Mouse (Mus musculus): ENCODE measurements at regions not wholly inside any gene's neighbourhood (a gene's known extent, or its start where the extent isn't known, plus 50 kb on each side); places are given as distances from the start of the nearest gene placed in this dataset.

DNA sequence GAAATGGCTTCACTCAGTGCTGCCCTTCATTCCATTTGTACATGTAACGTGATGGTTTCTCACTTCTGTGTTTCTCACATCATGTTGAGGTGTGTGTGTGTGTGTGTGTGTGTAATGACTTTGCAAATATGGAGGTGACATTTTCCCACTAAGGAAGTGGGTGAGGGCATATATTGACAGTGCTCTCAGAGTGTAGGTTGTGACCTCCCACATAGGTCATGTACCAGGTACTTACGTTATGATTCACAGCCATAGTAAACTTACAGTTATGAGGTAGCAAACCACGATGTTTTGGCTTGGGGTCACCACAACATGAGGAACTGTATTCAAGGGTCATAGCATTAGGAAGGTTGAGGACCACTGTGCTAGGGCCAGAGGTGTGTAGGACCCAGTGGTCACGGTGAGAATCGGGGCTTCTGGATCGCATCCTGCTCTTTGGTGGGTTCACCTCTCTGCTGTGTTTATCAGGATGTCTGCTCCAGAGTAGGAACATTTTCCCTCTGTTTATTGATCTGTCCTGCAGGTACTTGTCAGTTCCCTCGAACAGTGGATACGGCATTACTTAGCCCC is 238.7 kb upstream of the Cxcr4 start:
- DNase-seq (no peak), ATAC-seq (no peak)
- H3K4me3 ChIP-seq (ENCODE audit: low read depth, low read length), result no peak overlapping the region
- H3K4me2 ChIP-seq (ENCODE audit: low read depth), result no peak overlapping the region
- H3K27me3 ChIP-seq (ENCODE audit: insufficient read depth, low read length), result no peaks in the 10 kb centered on the region
- no peaks in the 10 kb centered on the region for H3K36me3 ChIP-seq (ENCODE audit: insufficient read depth)
- TF ChIP-seq CTCF (IDR thresholded peaks at IDR 0.05; ENCODE audit: low read depth), result no peak
- H3K9me3 ChIP-seq (ENCODE audit: low read length), result no peaks in the 10 kb centered on the region
- H3K27ac ChIP-seq (ENCODE audit: low read depth, low read length), result no peak overlapping the region
- 94% methylated on average over 8 of the region's 8 CpGs for WGBS
- no peaks in the 10 kb centered on the region for H3K4me1 ChIP-seq (ENCODE audit: insufficient read depth)
- H3K9ac ChIP-seq, result no peak overlapping the region

DNA sequence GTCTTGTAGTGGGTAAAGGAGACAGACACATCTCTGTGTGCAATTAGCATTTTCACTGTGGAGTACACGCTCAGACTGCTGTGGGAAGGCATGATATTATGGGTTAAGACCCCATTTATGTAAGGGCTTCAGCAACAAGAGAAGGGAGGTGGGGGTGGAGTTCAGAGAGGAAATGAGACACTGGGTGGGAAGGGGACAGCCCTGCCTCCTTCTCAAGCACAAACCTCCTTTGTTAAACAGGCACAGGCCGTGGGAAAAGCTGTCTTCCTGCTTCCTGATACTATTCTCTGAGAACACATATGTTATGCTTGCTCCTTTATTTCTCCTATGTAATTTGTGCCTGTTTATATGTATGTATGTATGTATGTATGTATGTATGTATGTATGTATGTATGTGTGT is 237.4 kb upstream of the Cxcr4 start:
- WGBS, result 30% methylated on average over 2 of the region's 2 CpGs
- DNase-seq (no peak), ATAC-seq (no peak)
- no peak for TF ChIP-seq CTCF (IDR thresholded peaks at IDR 0.05; ENCODE audit: low read depth)
- H3K27me3 ChIP-seq (ENCODE audit: insufficient read depth, low read length), result no peaks in the 10 kb centered on the region
- no peak overlapping the region for H3K9ac ChIP-seq
- no peaks in the 10 kb centered on the region for H3K4me1 ChIP-seq (ENCODE audit: insufficient read depth)
- H3K4me3 ChIP-seq (ENCODE audit: low read depth, low read length), result no peak overlapping the region
- H3K4me2 ChIP-seq (ENCODE audit: low read depth), result no peak overlapping the region
- no peak overlapping the region for H3K27ac ChIP-seq (ENCODE audit: low read depth, low read length)
- no peaks in the 10 kb centered on the region for H3K9me3 ChIP-seq (ENCODE audit: low read length)
- no peaks in the 10 kb centered on the region for H3K36me3 ChIP-seq (ENCODE audit: insufficient read depth)

DNA sequence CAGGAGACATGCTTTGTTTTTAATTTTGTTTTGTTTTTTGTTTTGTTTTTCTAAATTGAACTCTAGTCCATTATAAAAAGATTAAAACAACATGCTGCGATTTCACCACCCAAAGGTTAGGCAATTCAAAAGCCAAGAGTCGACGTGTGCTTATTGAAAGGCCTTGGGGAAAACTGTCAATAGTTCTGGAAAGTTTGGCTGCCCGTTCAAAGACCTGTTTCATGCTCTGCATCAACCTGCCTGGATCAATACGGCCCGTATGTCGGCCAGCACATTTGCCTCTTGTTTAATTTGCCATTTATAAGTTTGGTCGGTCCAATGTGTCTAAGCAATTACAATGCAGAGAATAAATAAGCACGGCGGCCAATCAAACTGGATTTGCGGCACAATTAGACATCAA is 234.3 kb upstream of the Cxcr4 start:
- WGBS, result 52% methylated on average over 11 of the region's 11 CpGs
- H3K9ac ChIP-seq, result no peak overlapping the region
- H3K36me3 ChIP-seq (ENCODE audit: insufficient read depth), result no peaks in the 10 kb centered on the region
- H3K4me3 ChIP-seq (ENCODE audit: low read depth, low read length), result no peak overlapping the region
- H3K27me3 ChIP-seq (ENCODE audit: insufficient read depth, low read length), result no peaks in the 10 kb centered on the region
- ATAC-seq (no peak), DNase-seq (no peak)
- TF ChIP-seq CTCF (IDR thresholded peaks at IDR 0.05; ENCODE audit: low read depth), result no peak
- no peak overlapping the region for H3K4me2 ChIP-seq (ENCODE audit: low read depth)
- H3K4me1 ChIP-seq (ENCODE audit: insufficient read depth), result no peaks in the 10 kb centered on the region
- no peaks in the 10 kb centered on the region for H3K9me3 ChIP-seq (ENCODE audit: low read length)
- H3K27ac ChIP-seq (ENCODE audit: low read depth, low read length), result no peak overlapping the region

DNA sequence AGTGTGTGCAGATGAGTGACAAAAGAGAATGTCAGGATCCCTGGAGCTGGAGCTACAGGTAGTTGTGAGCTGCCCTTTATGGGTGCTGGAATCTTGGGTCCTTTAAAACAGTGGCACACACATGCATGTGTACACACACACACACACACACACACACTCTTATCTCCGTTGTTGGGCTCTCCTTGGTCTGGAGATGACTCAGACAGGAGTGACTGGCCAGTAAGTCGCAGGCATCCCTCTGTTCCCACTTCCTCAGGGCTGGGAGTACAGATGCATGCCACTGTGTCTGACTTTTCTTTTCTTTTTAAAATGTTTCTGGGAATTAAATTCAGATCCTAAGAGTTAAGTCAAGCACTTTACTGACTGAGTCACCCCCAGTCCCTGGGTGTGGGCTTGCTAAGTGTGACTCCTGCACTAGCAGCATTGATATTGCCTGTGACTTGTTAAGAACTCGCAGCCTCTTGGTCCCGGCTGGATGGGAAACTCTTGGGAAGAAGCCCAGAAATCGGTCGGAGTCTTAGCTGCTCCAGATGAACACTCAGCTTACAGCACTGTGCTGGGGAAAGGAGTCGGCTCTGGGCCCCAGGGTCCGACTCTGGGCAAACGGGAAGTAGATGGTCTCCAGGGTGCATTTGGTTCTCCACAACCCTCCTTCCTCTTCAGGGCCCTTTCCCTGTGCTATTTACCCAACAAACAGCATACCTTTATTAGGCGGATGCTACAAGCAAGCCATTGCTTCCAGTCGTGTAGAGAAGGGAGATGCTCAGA is 233.0 kb upstream of the Cxcr4 start:
- Histone ChIP-seq H3K27ac (ENCODE audit: low read depth, low read length) (no peak overlapping the region), H3K4me3 (ENCODE audit: low read depth, low read length) (no peak overlapping the region), H3K4me1 (ENCODE audit: insufficient read depth) (no peaks in the 10 kb centered on the region), H3K9ac (no peak overlapping the region), H3K36me3 (ENCODE audit: insufficient read depth) (no peaks in the 10 kb centered on the region), H3K9me3 (ENCODE audit: low read length) (no peaks in the 10 kb centered on the region), H3K27me3 (ENCODE audit: insufficient read depth, low read length) (no peaks in the 10 kb centered on the region), H3K4me2 (ENCODE audit: low read depth) (no peak overlapping the region)
- DNase-seq (no peak), ATAC-seq (no peak)
- WGBS, result 56% methylated on average over 11 of the region's 11 CpGs
- TF ChIP-seq CTCF (IDR thresholded peaks at IDR 0.05; ENCODE audit: low read depth), result no peak

DNA sequence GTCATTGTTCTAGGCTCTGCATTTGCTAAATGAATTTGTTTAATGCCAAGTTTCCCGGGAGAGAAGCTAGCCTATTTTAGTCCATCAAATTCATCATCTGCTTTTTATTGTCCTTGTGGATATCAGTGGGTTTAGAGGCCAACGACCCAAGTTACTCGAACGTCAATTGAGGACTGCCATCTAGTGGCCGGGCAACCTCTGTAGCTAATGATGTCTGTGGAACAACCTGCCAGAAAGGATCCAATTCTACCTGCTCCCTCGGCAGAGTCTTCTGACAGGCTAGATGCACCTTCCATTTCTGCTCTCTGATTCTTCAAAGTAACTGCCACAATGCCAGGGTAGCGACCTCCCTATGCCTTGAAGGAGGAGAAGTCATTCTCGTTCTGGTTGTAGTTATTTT is 232.1 kb upstream of the Cxcr4 start:
- ATAC-seq (peak; percentile 53; the same call in 1 of the 2 replicates), DNase-seq (peak; percentile 76)
- Histone ChIP-seq H3K27me3 (ENCODE audit: insufficient read depth, low read length) (no peaks in the 10 kb centered on the region), H3K9me3 (ENCODE audit: low read length) (no peaks in the 10 kb centered on the region), H3K4me1 (ENCODE audit: insufficient read depth) (no peaks in the 10 kb centered on the region), H3K4me3 (ENCODE audit: low read depth, low read length) (no peak overlapping the region), H3K4me2 (ENCODE audit: low read depth) (no peak overlapping the region), H3K9ac (no peak overlapping the region), H3K27ac (ENCODE audit: low read depth, low read length) (no peak overlapping the region), H3K36me3 (ENCODE audit: insufficient read depth) (no peaks in the 10 kb centered on the region)
- WGBS, result 8% methylated on average over 8 of the region's 8 CpGs
- peak; percentile 84 for TF ChIP-seq CTCF (IDR thresholded peaks at IDR 0.05; ENCODE audit: low read depth)

DNA sequence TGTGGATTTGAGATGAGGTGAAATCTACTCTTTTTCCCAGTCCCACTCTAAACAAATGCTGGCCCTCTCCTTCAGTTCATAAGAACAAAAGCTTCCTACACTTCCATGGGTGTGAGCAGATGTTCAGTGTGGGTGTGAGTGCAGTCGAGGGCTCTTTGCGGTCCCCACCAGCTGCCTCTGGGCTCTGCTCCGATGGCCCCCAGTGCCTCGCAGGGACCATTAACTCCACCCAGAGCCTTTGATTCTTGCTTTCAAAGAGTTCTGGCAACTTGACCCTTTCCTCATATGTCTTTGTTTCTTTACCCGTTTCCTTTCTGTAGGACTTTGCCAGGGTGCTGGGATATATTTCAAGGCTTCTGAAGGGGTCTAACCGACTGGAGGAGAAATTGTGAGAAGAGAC is 229.9 kb upstream of the Cxcr4 start:
- Histone ChIP-seq H3K9me3 (ENCODE audit: low read length) (no peaks in the 10 kb centered on the region), H3K4me3 (ENCODE audit: low read depth, low read length) (no peak overlapping the region), H3K36me3 (ENCODE audit: insufficient read depth) (no peaks in the 10 kb centered on the region), H3K9ac (no peak overlapping the region), H3K27me3 (ENCODE audit: insufficient read depth, low read length) (no peaks in the 10 kb centered on the region), H3K27ac (ENCODE audit: low read depth, low read length) (no peak overlapping the region), H3K4me2 (ENCODE audit: low read depth) (no peak overlapping the region), H3K4me1 (ENCODE audit: insufficient read depth) (no peaks in the 10 kb centered on the region)
- ATAC-seq (no peak), DNase-seq (no peak)
- no peak for TF ChIP-seq CTCF (IDR thresholded peaks at IDR 0.05; ENCODE audit: low read depth)
- WGBS, result 66% methylated on average over 6 of the region's 6 CpGs

DNA sequence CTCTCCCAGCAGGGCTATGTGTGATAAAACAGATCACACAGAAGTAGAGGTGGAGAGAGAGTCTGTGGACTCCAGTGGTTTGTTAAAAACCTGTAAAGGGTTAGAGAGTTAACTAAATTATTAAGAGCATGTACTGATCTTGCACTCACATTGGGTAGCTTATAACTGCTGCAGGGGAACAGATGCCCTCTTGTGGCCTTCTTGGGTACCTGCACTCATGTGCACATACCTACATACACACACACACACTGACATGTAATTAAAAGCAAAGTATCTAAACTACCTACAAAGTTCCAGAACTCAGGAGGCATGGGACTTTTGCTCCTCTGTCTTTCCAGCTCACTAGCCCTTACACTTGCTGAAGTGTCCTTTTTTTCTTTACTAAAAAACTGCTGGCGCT is 228.4 kb upstream of the Cxcr4 start:
- H3K27me3 ChIP-seq (ENCODE audit: insufficient read depth, low read length), result no peaks in the 10 kb centered on the region
- no peak overlapping the region for H3K9ac ChIP-seq
- TF ChIP-seq CTCF (IDR thresholded peaks at IDR 0.05; ENCODE audit: low read depth), result no peak
- ATAC-seq (no peak), DNase-seq (no peak)
- no peaks in the 10 kb centered on the region for H3K36me3 ChIP-seq (ENCODE audit: insufficient read depth)
- H3K9me3 ChIP-seq (ENCODE audit: low read length), result no peaks in the 10 kb centered on the region
- no peaks in the 10 kb centered on the region for H3K4me1 ChIP-seq (ENCODE audit: insufficient read depth)
- WGBS, result 100% methylated on average over 1 of the region's 1 CpGs
- no peak overlapping the region for H3K4me2 ChIP-seq (ENCODE audit: low read depth)
- no peak overlapping the region for H3K27ac ChIP-seq (ENCODE audit: low read depth, low read length)
- H3K4me3 ChIP-seq (ENCODE audit: low read depth, low read length), result no peak overlapping the region
